Mouse (Mus musculus): ENCODE measurements around the gene Rapgef5.

Rapgef5 gene

DNA sequence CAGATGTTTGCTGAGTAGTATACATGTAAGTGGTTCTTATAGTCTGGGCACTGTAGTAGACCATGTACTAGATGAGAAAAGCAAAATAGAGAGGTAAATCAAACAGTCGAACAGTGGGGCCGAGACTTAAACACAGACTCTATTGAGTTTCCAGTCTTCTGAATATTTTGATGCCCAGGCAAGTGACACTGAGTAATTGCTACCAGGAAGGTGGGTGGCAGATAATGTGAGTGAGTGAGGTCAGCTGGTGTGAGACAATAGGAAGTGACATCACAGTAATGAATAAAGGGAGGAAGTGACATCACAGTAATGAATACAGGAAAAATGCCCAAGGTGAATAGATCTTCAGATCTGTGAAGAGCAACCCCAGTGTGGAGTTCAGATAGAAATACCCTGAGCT lies at the start of gene Rapgef5:
TSS of gene Rapgef5 (plus strand) at position 301 of the 400 bp plus-strand sequence.
- DNase-seq (ENCODE audit: low spot score in 2 of 2) = no peak

DNA sequence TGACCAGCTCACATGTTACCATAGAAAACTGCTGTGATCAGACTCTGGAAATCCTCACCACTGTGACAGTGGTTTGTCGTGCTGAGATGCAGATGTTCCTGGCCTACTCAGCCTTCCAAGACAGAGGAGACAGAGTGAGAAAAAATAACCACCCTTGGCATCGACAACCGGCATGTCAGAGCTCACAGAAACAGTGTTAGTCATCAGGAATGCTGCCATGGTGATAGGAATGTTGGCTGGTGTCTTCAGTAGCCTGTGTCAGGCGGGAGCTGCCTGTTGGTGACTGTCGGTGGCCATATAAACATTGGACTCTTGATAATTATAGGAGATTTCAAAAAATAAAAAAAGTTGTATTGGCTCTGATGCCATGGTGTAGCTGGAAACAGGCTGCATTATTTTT lies 48.0 kb upstream of the Rapgef5 start:
- DNase-seq (ENCODE audit: low spot score in 2 of 2) = peak; percentile 19 to 26

DNA sequence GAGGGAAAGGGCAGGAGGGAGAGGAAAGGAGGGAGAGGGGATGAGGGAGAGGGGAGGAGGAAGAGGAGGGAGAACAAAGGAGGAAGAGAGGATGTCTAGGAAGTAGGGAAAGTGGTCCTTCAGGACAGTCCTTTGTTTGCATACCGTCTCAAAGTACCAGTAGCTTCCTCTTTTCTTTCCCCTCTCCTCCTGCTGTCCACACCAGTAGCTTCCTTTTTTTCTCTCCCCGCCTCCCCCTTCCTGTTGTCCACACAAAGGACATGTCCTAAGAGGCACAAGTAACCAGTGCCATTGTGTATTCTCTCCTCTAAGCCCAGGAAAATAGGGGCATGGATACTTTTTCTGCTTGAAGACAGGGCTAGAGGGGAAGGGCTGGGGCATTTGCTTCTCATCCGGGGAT lies 37.3 kb upstream of the Rapgef5 start:
- no peak for DNase-seq (ENCODE audit: low spot score in 2 of 2)

DNA sequence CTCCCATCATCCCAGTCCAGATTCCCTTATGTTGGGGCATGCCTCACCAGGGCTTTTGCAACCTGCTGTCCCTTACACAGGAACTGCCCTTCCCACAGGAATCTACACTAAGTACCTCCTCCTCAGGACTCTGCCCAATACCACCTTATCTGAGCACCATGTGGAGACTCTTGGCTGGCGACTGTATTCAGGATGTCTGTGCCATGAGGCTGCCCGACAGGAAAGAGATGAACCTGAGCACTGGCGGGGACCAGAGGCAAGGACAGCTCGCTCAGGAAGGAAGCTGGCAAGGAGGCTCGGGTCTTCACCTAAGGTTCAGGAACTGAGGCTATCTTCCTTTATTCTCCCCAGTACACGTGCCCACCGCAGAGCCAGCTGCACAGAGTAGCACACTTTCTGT lies 36.6 kb upstream of the Rapgef5 start:
- DNase-seq (ENCODE audit: low spot score in 2 of 2) = no peak

GRCm38 (mm10) chr12:117480958-117481357 lies 35.3 kb upstream of the Rapgef5 start:
- DNase-seq (ENCODE audit: low spot score in 2 of 2) = no peak

- DNase-seq (ENCODE audit: low spot score in 2 of 2) = peak; percentile 65
Measured at GRCm38 (mm10) chr12:117482665-117483064, 33.6 kb upstream of the Rapgef5 start.

DNA sequence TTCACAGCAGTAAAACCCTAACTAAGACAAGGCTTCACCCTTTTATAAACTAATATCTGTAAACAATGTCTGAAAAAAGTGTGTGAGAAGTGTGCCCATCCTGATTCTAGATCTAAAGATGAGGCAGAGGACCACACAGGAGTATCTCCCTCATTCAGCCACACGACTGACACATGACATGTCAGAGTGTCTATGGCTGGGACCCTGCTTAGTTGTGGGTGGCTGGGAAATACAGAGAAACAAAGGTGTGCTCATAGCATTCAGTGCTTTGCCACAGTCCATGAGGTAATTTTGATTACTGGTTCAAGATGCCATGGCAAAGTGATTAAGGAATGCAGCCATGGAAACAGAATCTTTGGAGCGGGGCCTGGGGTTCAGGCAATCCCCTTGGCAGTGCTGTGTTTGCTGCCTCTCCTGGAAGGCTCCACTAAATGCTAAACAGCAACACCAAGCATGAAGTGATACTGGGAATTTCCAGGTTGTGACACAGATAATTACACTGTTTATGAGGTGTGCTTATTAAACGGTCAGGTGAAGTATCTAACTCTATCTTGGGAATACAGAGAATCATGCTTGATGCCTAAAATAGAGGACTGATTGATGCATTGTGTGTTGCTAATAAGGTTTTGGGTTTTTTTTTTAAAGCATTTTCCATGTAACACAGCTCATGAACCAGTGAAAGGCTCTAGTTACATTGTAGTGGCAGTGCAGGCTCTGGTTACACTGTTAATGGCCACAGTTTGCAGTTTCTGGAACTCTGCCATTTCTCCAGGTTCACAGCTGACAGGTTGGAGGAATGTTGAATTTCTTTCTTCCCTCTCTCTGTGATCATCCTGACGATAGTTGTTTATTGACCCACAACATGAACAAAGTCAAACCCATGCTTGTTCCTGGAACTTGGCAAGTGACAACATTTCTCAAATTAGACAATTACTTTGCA lies 29.9 kb upstream of the Rapgef5 start:
- no peak for DNase-seq (ENCODE audit: low spot score in 2 of 2)

GRCm38 (mm10) chr12:117496501-117497176 lies 19.6 kb upstream of the Rapgef5 start:
- no peak for DNase-seq (ENCODE audit: low spot score in 2 of 2)

GRCm38 (mm10) chr12:117497361-117497760 lies 18.9 kb upstream of the Rapgef5 start:
- DNase-seq (ENCODE audit: low spot score in 2 of 2) = no peak

DNA sequence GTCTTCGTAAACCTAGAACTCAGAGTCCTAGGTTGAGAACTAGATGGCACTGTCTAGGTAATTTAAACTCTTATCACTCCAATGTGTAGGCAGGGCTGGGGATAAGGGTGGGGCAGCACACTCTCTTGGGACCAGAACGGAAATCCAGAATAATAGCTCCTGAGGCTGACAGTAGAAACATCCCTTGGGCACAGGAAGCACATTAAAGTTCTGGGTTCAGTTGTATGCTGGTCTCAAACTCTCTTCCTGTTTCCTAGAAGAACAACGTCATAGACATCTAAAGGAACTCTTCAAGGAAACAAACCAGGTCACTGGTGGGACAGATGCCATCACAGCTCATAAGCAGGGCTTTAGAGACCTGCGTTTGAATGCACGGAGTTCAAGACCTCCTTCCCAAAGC lies 17.0 kb upstream of the Rapgef5 start:
- DNase-seq (ENCODE audit: low spot score in 2 of 2) = no peak

GRCm38 (mm10) chr12:117501180-117501579 lies 15.1 kb upstream of the Rapgef5 start:
- DNase-seq (ENCODE audit: low spot score in 2 of 2) = peak; percentile 57 to 78

- no peak for DNase-seq (ENCODE audit: low spot score in 2 of 2)
Measured at GRCm38 (mm10) chr12:117502834-117503233, 13.4 kb upstream of the Rapgef5 start.

- no peak for DNase-seq (ENCODE audit: low spot score in 2 of 2)
Measured at GRCm38 (mm10) chr12:117505163-117505562, 11.1 kb upstream of the Rapgef5 start.

DNA sequence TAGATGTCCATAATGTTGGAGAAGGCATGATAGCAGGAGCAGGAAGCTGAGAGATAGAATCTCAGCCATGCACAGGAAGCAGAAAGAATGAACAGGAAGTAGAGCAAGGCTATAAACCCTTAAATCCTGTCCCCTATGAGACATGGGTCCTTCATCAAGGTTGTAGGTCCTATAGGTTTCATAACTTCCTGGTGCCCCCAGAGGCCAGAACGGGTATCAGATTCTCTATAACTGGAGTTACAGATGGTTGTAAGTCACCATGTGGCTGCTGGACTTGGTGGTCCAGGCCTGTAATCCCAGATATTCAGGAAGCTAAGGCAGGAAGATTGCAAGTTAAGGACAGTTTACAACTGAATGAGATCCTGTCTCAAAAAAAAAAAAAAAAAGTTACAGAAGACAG lies 8.5 kb upstream of the Rapgef5 start:
- no peak for DNase-seq (ENCODE audit: low spot score in 2 of 2)

DNA sequence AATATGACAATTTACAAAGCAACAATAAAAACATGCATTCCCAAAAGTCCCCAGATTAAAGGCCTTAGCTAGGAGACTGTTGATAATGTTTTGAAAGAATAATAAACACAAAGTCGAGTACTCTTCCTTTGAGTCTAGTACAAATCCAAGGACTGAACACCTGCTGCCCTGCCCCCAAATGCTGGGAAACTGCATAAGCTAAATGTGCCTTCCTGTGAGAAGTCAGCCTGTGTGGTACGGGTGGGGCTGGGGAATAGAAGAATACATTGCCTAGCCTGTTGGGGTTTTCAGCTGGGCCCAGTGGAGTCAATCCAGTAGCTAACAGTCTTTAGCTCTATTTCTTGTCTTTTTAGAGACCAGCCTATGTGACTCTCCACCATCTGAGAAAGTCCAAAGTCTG lies 6.4 kb upstream of the Rapgef5 start:
- no peak for DNase-seq (ENCODE audit: low spot score in 2 of 2)

GRCm38 (mm10) chr12:117512468-117512867 lies 3.8 kb upstream of the Rapgef5 start:
- no peak for DNase-seq (ENCODE audit: low spot score in 2 of 2)

DNA sequence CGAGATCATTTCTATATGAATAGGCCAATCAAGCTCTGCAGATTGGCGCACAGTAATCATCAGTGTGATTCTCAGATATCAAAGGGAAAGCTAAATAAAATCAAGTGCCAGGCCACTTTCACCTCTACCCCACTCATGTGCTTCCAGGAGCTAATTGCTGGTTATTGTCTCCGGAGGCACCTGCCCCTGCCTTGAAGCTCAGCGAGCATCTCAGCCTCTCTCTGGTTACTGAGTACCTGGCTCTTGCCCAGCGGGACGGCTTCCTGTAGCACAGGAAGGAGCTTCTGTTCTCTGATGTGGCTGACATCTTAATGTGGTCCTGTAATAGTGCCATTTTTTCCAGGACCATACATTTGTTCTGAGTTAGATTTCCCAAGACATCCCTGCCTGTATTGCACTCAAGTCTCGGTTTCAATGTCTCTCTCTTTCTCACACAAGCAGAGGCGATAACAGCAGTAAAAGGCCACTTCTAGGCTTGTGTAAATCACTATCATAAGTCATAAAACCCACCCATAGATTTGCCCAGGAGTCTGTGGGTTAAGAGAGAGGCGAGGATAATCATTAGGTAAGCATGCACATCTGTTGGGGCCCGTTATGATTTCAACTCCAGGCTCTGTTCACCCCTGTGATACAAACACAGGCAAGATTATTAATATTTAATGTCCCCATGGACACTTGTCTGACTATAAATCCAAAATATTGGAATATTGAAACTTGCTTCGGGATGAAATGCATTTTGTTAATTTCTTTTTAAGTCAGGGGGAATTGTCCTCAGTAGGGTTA lies 2.9 kb upstream of the Rapgef5 start:
- DNase-seq (ENCODE audit: low spot score in 2 of 2) = no peak

DNA sequence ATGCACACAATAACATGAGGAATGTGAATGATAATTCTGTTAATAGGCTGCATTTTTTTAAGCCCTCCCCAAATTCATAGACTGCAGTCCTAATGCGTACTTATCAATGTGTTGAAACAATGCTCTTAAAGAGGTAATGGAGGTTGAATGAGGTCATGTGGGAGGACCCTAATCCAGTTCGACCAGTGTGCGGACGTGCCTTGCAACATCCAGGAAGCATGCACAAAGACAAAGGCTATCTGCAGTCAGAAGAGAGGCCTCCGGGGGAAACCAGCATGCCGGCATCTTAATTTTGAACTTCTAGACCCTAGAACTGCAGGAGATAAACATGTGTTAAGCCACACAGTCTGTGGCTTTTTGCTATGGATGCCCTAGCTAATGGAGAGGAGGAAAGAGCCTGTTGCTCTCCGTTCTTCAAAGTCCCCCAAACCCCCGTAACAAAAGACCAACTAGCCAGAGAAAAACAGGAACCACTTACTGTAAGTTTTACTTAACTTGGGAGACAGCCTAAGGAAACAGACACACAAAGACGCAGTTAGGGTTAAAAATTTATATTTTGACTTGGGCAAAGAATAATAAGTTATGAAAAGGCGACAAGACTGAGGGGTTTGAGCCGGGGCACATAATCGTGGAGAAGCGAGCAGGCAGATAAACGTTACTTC lies 1.1 kb downstream of the Rapgef5 start:
- no peak for DNase-seq (ENCODE audit: low spot score in 2 of 2)

DNA sequence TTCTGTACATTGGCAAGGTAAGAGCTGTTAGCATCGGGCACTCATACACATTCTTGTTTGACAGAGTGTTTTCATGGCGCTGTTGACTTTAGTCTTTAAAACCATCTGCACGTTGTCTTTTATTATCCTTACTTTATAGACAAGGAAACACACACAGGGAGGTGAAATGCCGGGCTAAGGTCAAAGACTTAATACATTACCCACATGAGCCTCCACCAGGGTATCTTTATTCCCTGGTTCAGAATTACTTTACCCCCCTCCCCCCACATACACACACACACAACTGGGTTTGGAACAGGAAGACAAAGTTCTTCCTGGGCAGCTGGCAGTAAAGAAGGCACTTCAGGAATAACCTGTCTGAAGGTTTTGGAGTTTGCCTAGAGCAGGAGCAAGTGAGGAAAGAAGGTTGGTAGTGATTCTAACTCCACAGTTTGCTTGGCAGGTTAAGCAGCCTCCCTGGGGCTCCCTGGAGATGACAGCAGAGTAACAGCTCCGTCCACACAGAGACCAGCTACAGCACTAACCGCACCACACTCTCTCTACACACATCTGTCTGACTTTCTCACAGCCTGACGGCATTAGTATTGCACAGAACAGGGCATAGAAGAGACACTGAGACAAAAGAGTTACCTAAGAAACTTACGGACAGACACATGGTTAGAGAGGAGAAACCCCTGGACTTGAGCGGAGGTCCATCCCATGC lies 8.2 kb downstream of the Rapgef5 start:
- no peak for DNase-seq (ENCODE audit: low spot score in 2 of 2)

GRCm38 (mm10) chr12:117527889-117528288 lies 11.6 kb downstream of the Rapgef5 start:
- DNase-seq (ENCODE audit: low spot score in 2 of 2) = peak; percentile 45 to 61

Data from left cerebral cortex, adult 9 months (tissue).